Comparison of ENCODE assay signal across 9 mouse cellular contexts in the genomic region with DNA sequence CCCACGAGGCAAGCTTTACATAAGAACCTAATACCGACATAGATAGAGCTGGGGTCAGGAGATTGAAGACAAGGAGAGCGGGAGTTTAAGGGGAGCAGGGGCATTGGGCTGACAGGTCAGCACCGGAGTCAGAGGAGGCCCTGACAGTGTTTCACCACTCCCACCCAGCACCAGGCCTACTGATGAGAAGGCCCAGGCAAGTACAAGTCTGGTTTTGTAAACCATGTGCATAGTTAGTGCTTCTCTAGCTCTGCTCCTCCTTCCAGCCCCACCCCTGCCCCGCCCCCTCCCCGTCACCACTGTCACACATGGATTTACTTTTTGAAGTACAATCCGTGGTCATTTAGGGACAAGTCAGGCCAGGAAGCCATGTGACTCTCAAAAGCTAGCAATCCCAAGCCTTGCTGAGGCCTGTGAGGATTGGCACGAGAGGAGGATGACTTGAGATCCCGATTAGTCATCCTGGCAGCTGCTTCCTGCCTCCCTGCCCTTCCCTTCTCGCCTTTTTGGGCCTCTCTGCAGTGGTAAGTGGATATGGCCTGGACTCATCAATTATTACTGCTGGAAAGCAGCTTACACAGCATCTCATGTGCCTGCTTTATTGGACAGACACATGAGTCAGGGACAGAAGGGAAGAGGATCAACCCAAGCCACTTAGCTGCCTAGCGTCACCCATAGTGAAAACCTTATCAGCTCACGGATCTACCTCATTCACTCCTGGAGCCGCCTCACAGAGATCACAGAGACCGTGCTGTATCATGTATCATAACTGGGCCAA. TPM values are rescaled to one million over a fixed set of nuclear protein-coding genes. Genes with fewer than 3 reads are reported as not detected.
DNase-seq lines count a peak whose midpoint lies in the region; TF ChIP-seq lines count a peak whose summit lies in the region.
"Had no signal": no experiment of that assay in that cellular context is flagged by ENCODE, and none has a peak within 500 bp of the region (broad histone marks: within the 10 kb centered on the region; RNA-seq: fewer than 3 reads in every experiment).

No protein-coding gene starts in this region.

- no peak for TF ChIP-seq CTCF in cerebellum, adult 2 months (IDR thresholded peaks at IDR 0.05; ENCODE audit: borderline replicate concordance, insufficient read depth, low read depth, low read length)

- H3K27ac ChIP-seq in heart, embryonic 10.5 days = no peak overlapping the region
- H3K27ac ChIP-seq in cerebellum, adult 2 months (ENCODE audit: insufficient read depth, low read length) = no peak overlapping the region

- peaks cover 9% of the 10 kb centered on the region for H3K4me1 ChIP-seq in heart, embryonic 10.5 days
- H3K4me1 ChIP-seq in cerebellum, adult 2 months (ENCODE audit: control insufficient read depth, insufficient read depth, low read length) = no peaks in the 10 kb centered on the region

- no peaks in the 10 kb centered on the region for H3K9me3 ChIP-seq in heart, embryonic 10.5 days

- no peak for TF ChIP-seq POLR2A in cerebellum, adult 2 months (IDR thresholded peaks at IDR 0.05; ENCODE audit: borderline replicate concordance, insufficient read depth, low read length)

- H3K27me3 ChIP-seq in heart, embryonic 10.5 days (ENCODE audit: insufficient read depth, poor library complexity, severe bottlenecking) = no peaks in the 10 kb centered on the region
- no peaks in the 10 kb centered on the region for H3K27me3 ChIP-seq in cerebellum, adult 2 months (ENCODE audit: control insufficient read depth, insufficient read depth, low read length)

- no peaks in the 10 kb centered on the region for H3K36me3 ChIP-seq in heart, embryonic 10.5 days

- H3K4me3 ChIP-seq in heart, embryonic 10.5 days = no peak overlapping the region
- H3K4me3 ChIP-seq in cerebellum, adult 2 months (replicated peaks; ENCODE audit: insufficient read depth, low read depth, low read length) = no peak overlapping the region

- 61% methylated on average over 14 of the region's 14 CpGs for WGBS in heart, embryonic 10.5 days
- WGBS in cerebellum, adult 2 months = 62% methylated on average over 14 of the region's 14 CpGs

- peak; percentile 99 for DNase-seq in heart, adult 11 months
- DNase-seq in heart, embryonic 10.5 days (ENCODE audit: low spot score) = no peak
- peak; percentile 75 for DNase-seq in brain, adult 2 months (ENCODE audit: low read depth, low spot score)
- DNase-seq in heart, postnatal 4 days = peak; percentile 49
- DNase-seq in lung, postnatal 14 days = peak; percentile 62
- peak; percentile 33 for DNase-seq in thymus, postnatal 4 days
- no peak for DNase-seq in cerebellum, adult 2 months
- DNase-seq in layer of hippocampus, adult 9-10 months (ENCODE audit: low spot score) = no peak

RNA-seq across cellular contexts. Expression of a gene that starts 34.1 kb away (rescaled TPM):
- 353 and 387 TPM in 2 replicates for polyA plus RNA-seq in heart, embryonic 10.5 days (2016; fragmentation: Nextera tagmentation; extraction: Ambion mirVana)
- 100 to 1,000 TPM; 239 to 255 TPM for total RNA-seq in heart, postnatal 4 days (2021)
- 187 and 200 TPM in 2 replicates for polyA plus RNA-seq in cerebellum, adult 2 months (2012; rRNA removed)

RNA-seq across cellular contexts. Expression of a gene that starts 48.1 kb away (rescaled TPM):
- 0.15 TPM in 1 of 2 replicates, not detected in the other for polyA plus RNA-seq in heart, embryonic 10.5 days (2016; fragmentation: Nextera tagmentation; extraction: Ambion mirVana)
- total RNA-seq in heart, postnatal 4 days (2021) = under 1 TPM in 1 of 2 experiments, not detected in 1; 0.20 TPM
- polyA plus RNA-seq in cerebellum, adult 2 months (2012; rRNA removed) = 0.78 and 0.79 TPM in 2 replicates
- polyA plus RNA-seq: heart, embryonic 14.5 days had no signal

RNA-seq across cellular contexts. Expression of a gene that starts 59.3 kb away (rescaled TPM):
- 28.6 and 29.2 TPM in 2 replicates for polyA plus RNA-seq in heart, embryonic 10.5 days (2016; fragmentation: Nextera tagmentation; extraction: Ambion mirVana)
- 10 to 100 TPM; 26.8 to 28.2 TPM for total RNA-seq in heart, postnatal 4 days (2021)
- polyA plus RNA-seq in cerebellum, adult 2 months (2012; rRNA removed) = 22.9 and 23.5 TPM in 2 replicates

Comparison
In these comparisons a context has a peak if more than half of its experiments do, and no peak if none do; other contexts are left out.
1. DNase-seq: peak in heart, adult 11 months (single experiment), brain, adult 2 months (single experiment), heart, postnatal 4 days (single experiment), lung, postnatal 14 days (single experiment) and thymus, postnatal 4 days (single experiment); none in heart, embryonic 10.5 days (single experiment), cerebellum, adult 2 months (0 of 2) and layer of hippocampus, adult 9-10 months (single experiment).